Mouse (Mus musculus): ENCODE measurements at regions not wholly inside any gene's neighbourhood (a gene's known extent, or its start where the extent isn't known, plus 50 kb on each side); places are given as distances from the start of the nearest gene placed in this dataset.

- no peak for TF ChIP-seq CTCF (IDR thresholded peaks at IDR 0.05; ENCODE audit: low read depth, low read length)
- TF ChIP-seq POLR2A (IDR thresholded peaks at IDR 0.05; ENCODE audit: extremely low read depth, insufficient read depth, low read length), result no peak
These were observed 565.6 kb upstream of the Apob start for GRCm38 (mm10) chr12:7411810-7412209.

All from liver, adult 2 months (tissue).